Mouse (Mus musculus) forebrain, embryonic 16.5 days (tissue): ENCODE results near the gene Gmfb. TPM values are rescaled to one million over a fixed set of nuclear protein-coding genes. Genes with fewer than 3 reads are reported as not detected.

Experiments used
- ATAC-seq: fragments of 200-750 bp; cut with Nextera tagmentation; 2 replicates; pipeline ENCODE4 v1.8.0; 2017; ENCODE audit warnings: mild to moderate bottlenecking, moderate library complexity
- H3K27ac ChIP-seq: fragments of 300-500 bp; sonication (generic); 2 replicates; pipeline ENCODE4 v1.5.1; 2014; ENCODE audit warnings: low read length, control low read depth
- H3K27me3 ChIP-seq: fragments of 300-500 bp; sonication (generic); replicated peaks from 2 replicates; pipeline ENCODE4 v1.6.1; 2014; ENCODE audit warnings: low read length; ENCODE audit not compliant: control insufficient read depth, insufficient read depth
- H3K36me3 ChIP-seq: fragments of 300-500 bp; sonication (generic); 2 replicates; pipeline ENCODE4 v1.6.1; 2014; ENCODE audit not compliant: control insufficient read depth, insufficient read depth
- H3K4me1 ChIP-seq: fragments of 300-500 bp; sonication (generic); replicated peaks from 2 replicates; pipeline ENCODE4 v1.6.1; 2014; ENCODE audit warnings: low read length; ENCODE audit not compliant: control insufficient read depth, insufficient read depth
- H3K4me2 ChIP-seq: fragments of 300-500 bp; sonication (generic); 2 replicates; pipeline ENCODE4 v1.6.1; 2014; ENCODE audit warnings: mild to moderate bottlenecking, low read length, control low read depth
- H3K4me3 ChIP-seq: fragments of 300-500 bp; sonication (generic); replicated peaks from 2 replicates; pipeline ENCODE4 v1.5.1; 2014; ENCODE audit warnings: mild to moderate bottlenecking, low read length, control low read depth
- H3K9ac ChIP-seq: fragments of 300-500 bp; sonication (generic); replicated peaks from 2 replicates; pipeline ENCODE4 v1.6.1; 2014; ENCODE audit warnings: low read depth, low read length, control low read depth
- H3K9me3 ChIP-seq: fragments of 300-500 bp; sonication (generic); 2 replicates; pipeline ENCODE4 v1.6.1; 2016; ENCODE audit warnings: low read length; ENCODE audit not compliant: control insufficient read depth
- WGBS: fragments of 180-500 bp; shearing (Covaris S2); extraction: QIAGEN DNeasy Blood & Tissue Kit; methylation state at CpG from one replicate; pipeline ENCODE4 v1.1.7; 2014; 5-methylcytosine and 5-hydroxymethylcytosine counted together
- polyA plus RNA-seq: library from polyadenylated mRNA; unstranded; fragments of >200 nt; fragmentation: Nextera tagmentation; extraction: Ambion mirVana; gene quantifications from 2 replicates; pipeline ENCODE4 v1.2.1, GENCODE M21; 2015

The Gmfb gene
- 128 and 135 TPM in 2 replicates for polyA plus RNA-seq

DNA sequence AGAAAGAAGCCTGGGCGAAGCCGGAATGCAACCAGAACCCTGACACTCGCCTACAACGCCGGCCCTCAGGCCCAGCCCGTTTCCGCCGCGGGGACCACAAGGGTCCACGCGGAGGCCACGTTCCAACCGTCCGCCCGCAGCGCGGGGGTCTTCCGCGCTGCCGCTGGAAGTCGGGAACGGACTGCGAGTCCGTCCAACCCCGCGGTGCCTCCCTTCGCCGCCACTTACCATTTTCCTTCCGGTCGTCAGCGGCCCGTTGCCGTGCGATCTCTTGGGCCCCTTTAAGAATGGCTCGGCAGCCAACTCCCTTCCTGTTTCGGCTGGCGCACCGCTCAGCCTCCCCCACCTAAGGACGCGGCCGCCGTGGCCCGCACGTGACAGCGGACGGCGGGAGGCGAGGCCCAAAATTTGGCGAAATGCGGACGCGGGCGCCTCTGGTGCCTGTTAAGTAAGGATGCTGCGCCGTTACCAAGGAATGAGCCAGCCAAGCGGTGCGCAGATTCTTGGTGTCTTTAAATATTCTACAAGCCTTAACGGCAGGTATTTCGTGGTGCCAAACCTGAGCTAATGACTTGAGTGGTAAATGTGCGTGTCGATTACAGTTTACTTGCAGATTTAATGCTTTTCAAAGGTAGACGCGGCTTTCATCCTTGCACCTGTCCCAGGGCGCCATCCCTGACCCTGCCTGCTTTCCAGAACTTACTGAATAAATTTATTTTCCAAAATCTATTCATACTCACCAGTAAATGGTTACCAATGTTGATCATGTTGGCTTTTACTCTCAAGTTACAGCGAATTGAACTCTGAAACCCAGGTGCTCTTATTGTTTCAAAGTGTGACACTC lies at the start of gene Gmfb:
TSS of gene Gmfb (minus strand) at position 370 of the 844 bp plus-strand sequence.
- Histone ChIP-seq H3K36me3 (no peaks in the 10 kb centered on the region), H3K9me3 (no peaks in the 10 kb centered on the region), H3K4me3 (peak within 1 kb of the TSS; percentile 98), H3K4me1 (peaks cover 18% of the 10 kb centered on the region), H3K27me3 (no peaks in the 10 kb centered on the region), H3K27ac (peak within 1 kb of the TSS; percentile 79), H3K4me2 (peak within 1 kb of the TSS; percentile 89), H3K9ac (peak within 1 kb of the TSS; percentile 96)
- under 1% methylated on average over 65 of the region's 65 CpGs for WGBS
- peak; percentile 99 for ATAC-seq

- ATAC-seq, result no peak
- 95% methylated on average over 5 of the region's 5 CpGs for WGBS
Observed at GRCm38 (mm10) chr14:46862922-46863321, 40.9 kb upstream of the Gmfb start.

GRCm38 (mm10) chr14:46853677-46854076 lies 31.6 kb upstream of the Gmfb start:
- H3K36me3 ChIP-seq, result no peaks in the 10 kb centered on the region
- WGBS, result 82% methylated on average over 11 of the region's 11 CpGs
- no peaks in the 10 kb centered on the region for H3K4me1 ChIP-seq
- no peak for ATAC-seq
- H3K9me3 ChIP-seq, result no peaks in the 10 kb centered on the region
- no peak overlapping the region for H3K9ac ChIP-seq
- no peak overlapping the region for H3K27ac ChIP-seq
- H3K27me3 ChIP-seq, result no peaks in the 10 kb centered on the region
- no peak overlapping the region for H3K4me3 ChIP-seq
- H3K4me2 ChIP-seq, result no peak overlapping the region

More at GRCm38 (mm10) chr14:46862922-46863321, 40.9 kb upstream of the Gmfb start:
- Histone ChIP-seq H3K4me1 (no peaks in the 10 kb centered on the region), H3K27me3 (no peaks in the 10 kb centered on the region), H3K9me3 (no peaks in the 10 kb centered on the region), H3K9ac (no peak overlapping the region), H3K4me2 (no peak overlapping the region), H3K27ac (no peak overlapping the region), H3K36me3 (no peaks in the 10 kb centered on the region), H3K4me3 (no peak overlapping the region)

- Histone ChIP-seq H3K4me1 (no peaks in the 10 kb centered on the region), H3K9ac (no peak overlapping the region), H3K4me3 (no peak overlapping the region), H3K36me3 (no peaks in the 10 kb centered on the region), H3K9me3 (no peaks in the 10 kb centered on the region), H3K4me2 (no peak overlapping the region), H3K27me3 (no peaks in the 10 kb centered on the region), H3K27ac (no peak overlapping the region)
- 88% methylated on average over 1 of the region's 1 CpGs for WGBS
- ATAC-seq, result no peak
Observed at GRCm38 (mm10) chr14:46849769-46850168, 27.7 kb upstream of the Gmfb start.

GRCm38 (mm10) chr14:46848736-46849135 lies 26.7 kb upstream of the Gmfb start:
- Histone ChIP-seq H3K9me3 (no peaks in the 10 kb centered on the region), H3K4me1 (no peaks in the 10 kb centered on the region), H3K36me3 (no peaks in the 10 kb centered on the region), H3K27ac (no peak overlapping the region), H3K4me3 (no peak overlapping the region), H3K27me3 (no peaks in the 10 kb centered on the region), H3K9ac (no peak overlapping the region), H3K4me2 (no peak overlapping the region)
- no peak for ATAC-seq
- 84% methylated on average over 5 of the region's 5 CpGs for WGBS

GRCm38 (mm10) chr14:46848063-46848590 lies 26.1 kb upstream of the Gmfb start:
- no peak overlapping the region for H3K4me2 ChIP-seq
- H3K27ac ChIP-seq, result no peak overlapping the region
- H3K4me3 ChIP-seq, result no peak overlapping the region
- no peak for ATAC-seq
- H3K36me3 ChIP-seq, result no peaks in the 10 kb centered on the region
- H3K9ac ChIP-seq, result no peak overlapping the region
- H3K4me1 ChIP-seq, result no peaks in the 10 kb centered on the region
- H3K9me3 ChIP-seq, result no peaks in the 10 kb centered on the region
- no peaks in the 10 kb centered on the region for H3K27me3 ChIP-seq
- 90% methylated on average over 4 of the region's 4 CpGs for WGBS

DNA sequence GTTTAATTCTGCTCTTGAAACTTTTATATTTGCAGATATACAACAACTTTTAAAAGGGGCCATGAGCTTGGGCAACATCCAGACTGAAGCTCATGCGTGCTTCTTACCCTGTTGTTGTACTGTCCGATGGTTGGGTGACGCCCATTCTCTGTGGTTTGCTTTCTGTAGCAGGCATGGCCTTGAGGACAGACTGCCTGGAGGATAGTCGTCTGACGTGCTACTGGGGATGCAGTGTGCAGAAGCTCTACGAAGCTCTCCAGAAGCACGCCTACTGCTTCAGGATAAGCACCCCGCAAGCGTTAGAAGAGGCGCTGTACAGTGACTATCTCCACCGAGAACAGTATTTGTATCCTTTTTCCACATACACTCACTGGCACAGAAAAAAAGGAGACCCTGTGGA lies 23.7 kb upstream of the Gmfb start:
- 92% methylated on average over 11 of the region's 11 CpGs for WGBS
- H3K4me1 ChIP-seq, result no peaks in the 10 kb centered on the region
- no peak overlapping the region for H3K9ac ChIP-seq
- H3K4me3 ChIP-seq, result no peak overlapping the region
- H3K9me3 ChIP-seq, result no peaks in the 10 kb centered on the region
- no peaks in the 10 kb centered on the region for H3K27me3 ChIP-seq
- no peak overlapping the region for H3K4me2 ChIP-seq
- no peak overlapping the region for H3K27ac ChIP-seq
- no peak for ATAC-seq
- H3K36me3 ChIP-seq, result no peaks in the 10 kb centered on the region

DNA sequence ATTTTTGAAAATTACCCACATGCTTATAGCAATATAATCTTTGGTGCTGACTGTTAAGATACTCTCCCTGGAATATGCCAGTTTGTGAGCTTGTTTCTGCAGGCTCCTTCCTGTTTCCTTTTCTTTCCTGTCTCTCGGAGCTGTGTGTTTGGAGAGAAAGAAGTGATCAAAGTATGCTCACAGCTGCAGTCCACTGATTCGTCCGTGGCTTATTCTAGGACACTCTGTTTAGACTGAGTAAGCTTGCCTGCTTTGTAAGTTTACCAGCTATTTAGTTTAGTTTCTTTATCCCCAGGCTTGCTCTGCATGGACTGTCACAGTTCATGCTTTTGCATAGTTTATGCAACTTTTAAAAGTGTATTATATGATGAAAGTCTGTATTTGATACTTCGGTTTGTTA lies 17.3 kb upstream of the Gmfb start:
- Histone ChIP-seq H3K4me1 (no peaks in the 10 kb centered on the region), H3K9me3 (no peaks in the 10 kb centered on the region), H3K9ac (no peak overlapping the region), H3K27ac (no peak overlapping the region), H3K36me3 (no peaks in the 10 kb centered on the region), H3K4me2 (no peak overlapping the region), H3K4me3 (no peak overlapping the region), H3K27me3 (no peaks in the 10 kb centered on the region)
- no peak for ATAC-seq
- 71% methylated on average over 4 of the region's 4 CpGs for WGBS

- no peaks in the 10 kb centered on the region for H3K9me3 ChIP-seq
- H3K36me3 ChIP-seq, result no peaks in the 10 kb centered on the region
- peak overlapping the region; percentile 61 for H3K4me3 ChIP-seq
- WGBS, result 7% methylated on average over 40 of the region's 40 CpGs
- H3K4me2 ChIP-seq, result peak overlapping the region; percentile 94
- no peaks in the 10 kb centered on the region for H3K27me3 ChIP-seq
- no peak overlapping the region for H3K27ac ChIP-seq
- peak overlapping the region; percentile 71 for H3K9ac ChIP-seq
- peaks cover 12% of the 10 kb centered on the region for H3K4me1 ChIP-seq
- ATAC-seq, result no peak
Observed at GRCm38 (mm10) chr14:46832354-46833272, 10.6 kb upstream of the Gmfb start.
